In the genomic region with DNA sequence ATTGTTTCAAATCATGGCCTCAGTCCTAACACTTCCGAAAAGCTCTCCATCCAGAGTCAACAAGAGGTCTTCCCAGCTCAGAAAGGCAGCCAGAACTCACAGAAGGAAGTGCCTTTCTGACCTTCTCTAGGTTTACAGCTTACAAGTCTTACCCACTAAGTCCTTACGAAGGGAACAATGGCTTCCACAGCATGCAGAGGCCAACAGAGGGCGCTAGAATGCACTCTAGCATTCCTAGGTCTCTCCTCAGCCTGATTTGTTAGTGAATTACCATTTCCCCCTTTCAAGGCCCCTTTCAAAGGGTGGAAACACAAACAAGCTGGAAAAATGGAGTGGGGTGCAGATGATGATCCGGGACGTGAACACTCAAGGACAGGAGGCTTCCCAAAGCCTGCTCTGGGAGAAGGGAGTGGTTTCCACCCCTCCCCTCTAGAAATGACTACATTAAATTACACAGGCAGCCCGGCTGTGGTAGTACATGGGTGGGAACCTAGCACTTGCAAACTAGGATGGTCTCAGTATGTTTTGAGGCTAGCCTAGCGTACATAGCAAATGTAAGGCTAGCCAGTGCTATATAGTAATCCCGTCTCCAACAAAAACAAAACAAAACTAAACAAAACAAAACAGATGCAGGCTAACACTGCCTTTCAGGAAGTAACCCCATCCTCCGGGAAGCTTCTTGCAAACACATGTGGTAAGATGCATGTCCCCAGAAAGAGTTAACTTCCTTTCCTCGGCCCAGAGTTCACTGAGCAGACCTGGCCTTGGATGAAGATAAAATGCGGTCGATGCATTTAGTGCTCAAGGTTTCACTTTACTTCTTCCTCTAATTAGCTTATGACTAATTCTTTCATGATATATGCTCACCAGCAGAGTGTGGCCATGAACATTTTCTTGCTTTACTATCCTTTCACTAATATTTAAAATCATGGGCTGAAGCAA, we compare ENCODE assay signal across 8 mouse cellular contexts. TPM values are rescaled to one million over a fixed set of nuclear protein-coding genes. Genes with fewer than 3 reads are reported as not detected.
DNase-seq lines count a peak whose midpoint lies in the region; ATAC-seq and TF ChIP-seq lines count a peak whose summit lies in the region.

No protein-coding gene starts in this region.

- no peaks in the 10 kb centered on the region for H3K27me3 ChIP-seq in cerebellum, adult 2 months (ENCODE audit: control insufficient read depth, insufficient read depth, low read length)
- no peaks in the 10 kb centered on the region for H3K27me3 ChIP-seq in forebrain, embryonic 16.5 days (replicated peaks; ENCODE audit: control insufficient read depth, insufficient read depth, low read length)

- H3K36me3 ChIP-seq in forebrain, embryonic 16.5 days (ENCODE audit: control insufficient read depth, insufficient read depth) = no peaks in the 10 kb centered on the region

- H3K9me3 ChIP-seq in forebrain, embryonic 16.5 days (ENCODE audit: control insufficient read depth, low read length) = no peaks in the 10 kb centered on the region

- no peak for TF ChIP-seq POLR2A in cerebellum, adult 2 months (IDR thresholded peaks at IDR 0.05; ENCODE audit: borderline replicate concordance, insufficient read depth, low read length)

- H3K27ac ChIP-seq in cerebellum, adult 2 months (ENCODE audit: insufficient read depth, low read length) = no peak overlapping the region
- peak overlapping the region; percentile 72 for H3K27ac ChIP-seq in forebrain, embryonic 16.5 days (ENCODE audit: low read length)

- peak; percentile 56 for ATAC-seq in forebrain, embryonic 16.5 days

- peak; percentile 73 for DNase-seq in NIH3T3 (ENCODE audit: low read depth)
- peak; percentile 38 to 42 for DNase-seq in cerebellum, adult 2 months
- peak; percentile 90 for DNase-seq in heart, postnatal 4 days
- peak; percentile 49 to 58 for DNase-seq in layer of hippocampus, adult 8-10 months (ENCODE audit: low spot score in 2 of 2)
- peak; percentile 90 for DNase-seq in lung, postnatal 10 days
- DNase-seq in retina, adult 2 months (ENCODE audit: low read depth, low spot score) = peak; percentile 67
- DNase-seq in thymus, postnatal 36 days = peak; percentile 66 to 68

- H3K4me2 ChIP-seq in forebrain, embryonic 16.5 days (ENCODE audit: low read length) = peak overlapping the region; percentile 6

- peaks cover 12% of the 10 kb centered on the region for H3K4me1 ChIP-seq in cerebellum, adult 2 months (ENCODE audit: control insufficient read depth, insufficient read depth, low read length)
- H3K4me1 ChIP-seq in forebrain, embryonic 16.5 days (replicated peaks; ENCODE audit: control insufficient read depth, insufficient read depth, low read length) = peaks cover 56% of the 10 kb centered on the region

- peak; percentile 57; the same call in 1 of the 2 replicates for TF ChIP-seq CTCF in cerebellum, adult 2 months (IDR thresholded peaks at IDR 0.05; ENCODE audit: borderline replicate concordance, insufficient read depth, low read depth, low read length)

- H3K9ac ChIP-seq in forebrain, embryonic 16.5 days (replicated peaks; ENCODE audit: low read depth, low read length) = no peak overlapping the region

- no peak overlapping the region for H3K4me3 ChIP-seq in cerebellum, adult 2 months (replicated peaks; ENCODE audit: insufficient read depth, low read depth, low read length)
- H3K4me3 ChIP-seq in forebrain, embryonic 16.5 days (replicated peaks; ENCODE audit: low read length) = peak overlapping the region; percentile 1; the same call in 1 of the 2 replicates

- WGBS in cerebellum, adult 2 months = 52% methylated on average over 12 of the region's 12 CpGs
- WGBS in forebrain, embryonic 16.5 days = 12% methylated on average over 12 of the region's 12 CpGs

RNA-seq across cellular contexts. Expression of a gene that starts 6.8 kb away (rescaled TPM):
- polyA plus RNA-seq in cerebellum, adult 2 months (2012; rRNA removed) = 76.0 and 76.1 TPM in 2 replicates
- polyA plus RNA-seq in forebrain, embryonic 16.5 days (2015; fragmentation: Nextera tagmentation; extraction: Ambion mirVana) = 139 and 141 TPM in 2 replicates
- total RNA-seq in heart, postnatal 4 days (2021) = 10 to 100 TPM; 66.9 to 72.9 TPM
- total RNA-seq in layer of hippocampus, adult 8-10 months (2022) = 10 to 100 TPM; 48.2 to 65.2 (median 54.6) TPM

Comparison
In these comparisons a context has a peak if more than half of its experiments do, and no peak if none do; other contexts are left out.
1. DNase-seq: peak in every context shown above with its lines; median percentile 90 in heart, postnatal 4 days; 90 in lung, postnatal 10 days; 73 in NIH3T3; 67 in retina, adult 2 months; 67 in thymus, postnatal 36 days; 54 in layer of hippocampus, adult 8-10 months; 40 in cerebellum, adult 2 months.